Mouse (Mus musculus) intestine, postnatal 0 days (tissue): ENCODE data around the gene Pbx4. TPM values are rescaled to one million over a fixed set of nuclear protein-coding genes. Genes with fewer than 3 reads are reported as not detected.

ENCODE experiments used
- ATAC-seq: fragments of 200-750 bp; cut with Nextera tagmentation; 2 replicates; pipeline ENCODE4 v1.8.0; 2017; ENCODE audit warnings: mild to moderate bottlenecking, moderate TSS enrichment, moderate library complexity
- H3K27ac ChIP-seq: fragments of 300-500 bp; sonication (generic); 2 replicates; pipeline ENCODE4 v1.5.1; 2014; ENCODE audit warnings: mild to moderate bottlenecking, low read depth, low read length, moderate library complexity
- H3K27me3 ChIP-seq: fragments of 300-500 bp; sonication (generic); replicated peaks from 2 replicates; pipeline ENCODE4 v1.6.1; 2014; ENCODE audit warnings: low read length, mixed read lengths; ENCODE audit not compliant: control insufficient read depth, insufficient read depth
- H3K36me3 ChIP-seq: fragments of 300-500 bp; sonication (generic); 2 replicates; pipeline ENCODE4 v1.6.1; 2014; ENCODE audit warnings: mild to moderate bottlenecking, moderate library complexity; ENCODE audit not compliant: control insufficient read depth, insufficient read depth
- H3K4me1 ChIP-seq: fragments of 300-500 bp; sonication (generic); replicated peaks from 2 replicates; pipeline ENCODE4 v1.6.1; 2014; ENCODE audit warnings: antibody characterized with exemption, low read length, mixed read lengths; ENCODE audit not compliant: control insufficient read depth, insufficient read depth
- H3K4me2 ChIP-seq: fragments of 300-500 bp; sonication (generic); replicated peaks from 2 replicates; pipeline ENCODE4 v1.6.1; 2014; ENCODE audit warnings: low read depth, mild to moderate bottlenecking, moderate library complexity
- H3K4me3 ChIP-seq: fragments of 300-500 bp; sonication (generic); 2 replicates; pipeline ENCODE4 v1.5.1; 2014; ENCODE audit warnings: low read depth, low read length
- H3K9ac ChIP-seq: fragments of 300-500 bp; sonication (generic); 2 replicates; pipeline ENCODE4 v1.6.1; 2014; ENCODE audit warnings: mild to moderate bottlenecking, low read depth, low read length
- H3K9me3 ChIP-seq: fragments of 300-500 bp; sonication (generic); 2 replicates; pipeline ENCODE4 v1.6.1; 2016; ENCODE audit warnings: mixed run types; ENCODE audit not compliant: control insufficient read depth
- CTCF ChIP-seq: sonication (generic); IDR thresholded peaks from 2 replicates; pipeline ENCODE4 v1.5.1; 2016; ENCODE audit warnings: low read depth, mild to moderate bottlenecking, control low read depth, antibody characterized with exemption, moderate library complexity
- WGBS: fragments of 180-500 bp; shearing (Covaris S2); extraction: QIAGEN DNeasy Blood & Tissue Kit; methylation state at CpG from one replicate; pipeline ENCODE4 v1.1.7; 2014; 5-methylcytosine and 5-hydroxymethylcytosine counted together
- polyA plus RNA-seq: library from polyadenylated mRNA; unstranded; fragments of >200 nt; fragmentation: Nextera tagmentation; extraction: Ambion mirVana; gene quantifications from 2 replicates; pipeline ENCODE4 v1.2.1, GENCODE M21; 2015

Gene Pbx4
- polyA plus RNA-seq, 1 experiment from 2014 or later = 2.7 TPM

DNA sequence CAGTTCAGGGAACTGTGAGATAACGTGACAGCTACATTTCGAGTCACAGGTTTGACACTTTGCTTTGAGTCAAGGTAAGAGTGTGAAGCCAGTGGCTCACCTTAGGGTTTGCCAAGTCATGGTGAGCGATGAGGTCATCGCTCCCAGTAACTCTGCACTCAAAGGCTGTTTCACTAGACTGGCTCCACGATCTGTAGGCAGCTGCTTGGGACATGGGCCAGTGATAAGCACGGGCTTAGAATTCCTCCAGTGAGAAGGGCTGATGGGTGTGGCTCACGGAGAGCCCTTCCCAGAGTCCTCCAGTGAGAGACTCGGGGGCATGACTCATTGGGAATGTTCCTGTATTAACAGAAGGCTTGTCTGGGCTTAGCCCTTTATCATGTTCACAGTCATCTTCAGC is 16.7 kb downstream of the Pbx4 start:
- H3K27ac ChIP-seq = no peak overlapping the region
- TF ChIP-seq CTCF = no peak

DNA sequence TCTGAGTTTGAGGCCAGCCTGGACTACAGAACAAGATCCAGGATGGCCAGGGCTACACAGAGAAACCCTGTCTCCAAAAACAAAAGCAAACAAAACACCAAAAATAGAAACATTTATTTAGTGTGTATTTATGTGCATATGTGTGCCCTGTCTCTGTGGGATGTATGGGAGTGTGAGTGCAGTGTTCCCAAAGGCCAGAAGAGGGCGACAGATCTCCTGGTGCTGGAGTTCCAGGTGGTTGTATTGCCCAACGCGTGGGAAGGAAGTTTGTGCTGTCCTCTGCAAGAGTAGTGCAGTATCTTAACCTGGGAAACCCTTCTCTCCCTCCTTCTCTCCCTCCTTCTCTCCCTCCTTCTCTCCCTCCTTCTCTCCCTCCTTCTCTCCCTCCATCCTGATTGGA is 17.6 kb downstream of the Pbx4 start:
- no peak overlapping the region for H3K4me3 ChIP-seq
- peak; percentile 67 for TF ChIP-seq CTCF
- H3K36me3 ChIP-seq = no peaks in the 10 kb centered on the region
- no peaks in the 10 kb centered on the region for H3K4me1 ChIP-seq
- no peaks in the 10 kb centered on the region for H3K9me3 ChIP-seq
- no peak overlapping the region for H3K9ac ChIP-seq
- no peak overlapping the region for H3K27ac ChIP-seq
- ATAC-seq = no peak
- no peaks in the 10 kb centered on the region for H3K27me3 ChIP-seq
- WGBS = 44% methylated on average over 3 of the region's 3 CpGs
- no peak overlapping the region for H3K4me2 ChIP-seq

More for the DNA sequence above, 16.7 kb downstream of the Pbx4 start:
- H3K27me3 ChIP-seq = no peaks in the 10 kb centered on the region
- H3K36me3 ChIP-seq = no peaks in the 10 kb centered on the region
- WGBS = 49% methylated on average over 8 of the region's 8 CpGs
- ATAC-seq = peak; percentile 93
- H3K4me3 ChIP-seq = no peak overlapping the region
- H3K4me2 ChIP-seq = no peak overlapping the region
- no peaks in the 10 kb centered on the region for H3K4me1 ChIP-seq
- no peaks in the 10 kb centered on the region for H3K9me3 ChIP-seq
- no peak overlapping the region for H3K9ac ChIP-seq

DNA sequence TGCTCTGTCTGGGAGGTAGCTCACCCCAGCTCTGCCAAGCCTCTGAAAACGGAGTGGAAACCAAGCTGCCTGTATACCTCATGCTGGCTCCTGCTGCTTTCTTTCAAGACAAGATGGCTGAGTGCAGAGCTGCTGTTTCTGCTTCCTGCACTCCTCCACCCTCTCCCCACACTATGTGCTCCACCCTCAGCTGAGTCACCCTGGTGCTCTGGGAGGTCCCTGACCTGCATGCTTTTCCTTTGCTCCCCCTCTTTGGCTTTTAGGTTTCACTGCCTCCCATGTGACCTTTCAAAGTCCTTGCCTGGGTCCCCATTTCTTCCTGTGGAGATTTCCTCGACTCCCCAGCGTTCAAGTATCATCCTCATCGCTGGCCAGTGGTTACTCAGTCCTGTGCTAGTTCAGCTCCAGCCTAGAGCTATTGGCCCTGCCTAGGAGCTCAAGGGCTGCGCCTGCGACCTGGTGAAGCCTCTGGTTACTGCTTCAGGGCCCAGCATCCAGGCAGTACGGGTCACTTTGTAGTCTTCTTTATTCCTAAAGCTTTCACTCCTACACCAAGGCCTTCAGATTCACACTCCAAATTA is 18.7 kb downstream of the Pbx4 start:
- no peaks in the 10 kb centered on the region for H3K27me3 ChIP-seq
- 76% methylated on average over 7 of the region's 7 CpGs for WGBS

DNA sequence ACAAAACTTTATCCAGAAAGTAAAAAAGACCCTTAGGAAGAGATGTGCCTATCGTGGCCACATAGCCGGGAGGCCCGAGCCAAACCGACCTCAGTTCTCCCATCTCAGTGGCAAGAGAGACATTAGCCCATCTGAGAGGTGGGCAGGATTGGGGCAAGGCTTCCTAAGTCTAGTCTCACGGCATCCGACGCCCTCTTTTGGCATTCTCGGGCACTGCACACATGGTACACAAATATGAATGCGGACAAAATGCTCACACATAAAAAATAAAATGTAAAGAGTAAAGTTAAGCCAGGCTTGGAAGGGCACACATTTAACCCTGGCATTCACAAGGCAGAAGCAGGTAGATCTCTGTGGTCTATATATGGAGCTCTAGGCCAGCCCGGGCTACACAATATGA is 21.6 kb downstream of the Pbx4 start:
- no peaks in the 10 kb centered on the region for H3K36me3 ChIP-seq
- H3K9me3 ChIP-seq = no peaks in the 10 kb centered on the region
- 91% methylated on average over 10 of the region's 10 CpGs for WGBS
- H3K4me2 ChIP-seq = no peak overlapping the region
- H3K4me3 ChIP-seq = no peak overlapping the region
- no peaks in the 10 kb centered on the region for H3K27me3 ChIP-seq
- no peak overlapping the region for H3K9ac ChIP-seq
- no peak for ATAC-seq
- H3K4me1 ChIP-seq = no peaks in the 10 kb centered on the region
- no peak for TF ChIP-seq CTCF
- no peak overlapping the region for H3K27ac ChIP-seq

More for the DNA sequence above, 18.7 kb downstream of the Pbx4 start:
- H3K4me1 ChIP-seq = no peaks in the 10 kb centered on the region
- no peaks in the 10 kb centered on the region for H3K9me3 ChIP-seq
- H3K4me2 ChIP-seq = no peak overlapping the region
- no peak overlapping the region for H3K27ac ChIP-seq
- no peak for TF ChIP-seq CTCF
- no peak overlapping the region for H3K9ac ChIP-seq
- no peak overlapping the region for H3K4me3 ChIP-seq
- ATAC-seq = no peak
- no peaks in the 10 kb centered on the region for H3K36me3 ChIP-seq

DNA sequence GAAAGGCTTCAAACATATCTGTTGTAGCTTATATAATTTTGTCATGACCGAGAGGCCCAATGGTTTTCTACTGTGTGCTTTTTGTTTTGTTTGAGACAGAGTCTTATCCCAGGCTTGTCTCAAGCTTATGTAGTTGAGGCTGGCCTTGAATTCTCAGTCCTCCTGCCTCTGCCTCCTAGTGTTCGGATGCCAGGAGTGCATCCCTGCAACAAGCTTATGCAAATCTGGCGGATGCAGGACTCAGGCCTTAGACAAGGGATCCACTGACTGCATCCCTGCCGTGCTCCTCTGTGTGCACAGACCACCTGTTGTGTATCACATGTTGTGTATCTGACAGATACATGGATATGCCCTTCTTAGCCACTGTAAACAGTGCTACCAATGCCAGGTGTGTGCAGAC is 28.5 kb downstream of the Pbx4 start:
- WGBS = 62% methylated on average over 4 of the region's 4 CpGs
- no peaks in the 10 kb centered on the region for H3K27me3 ChIP-seq
- no peak overlapping the region for H3K4me3 ChIP-seq

DNA sequence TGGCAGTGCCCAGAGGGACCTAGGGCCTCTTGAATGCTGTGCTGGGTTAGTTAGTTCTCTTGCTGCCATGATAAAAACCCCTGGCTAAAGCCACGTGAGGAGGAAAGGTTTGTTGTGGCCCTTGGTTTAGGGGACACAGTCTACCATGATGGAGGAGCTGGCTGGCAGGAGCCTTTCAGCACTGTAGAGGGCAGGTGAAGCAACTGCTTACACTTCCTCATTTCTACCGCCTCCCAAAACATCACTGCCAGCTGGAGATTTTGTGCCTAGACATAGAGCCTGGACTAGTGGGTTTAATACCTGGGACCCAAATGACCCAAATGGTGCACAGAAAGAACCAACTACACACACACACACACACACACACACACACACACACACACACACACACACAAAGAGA is 29.0 kb downstream of the Pbx4 start:
- Histone ChIP-seq H3K4me3 (no peak overlapping the region), H3K9ac (no peak overlapping the region), H3K27me3 (no peaks in the 10 kb centered on the region), H3K4me1 (no peaks in the 10 kb centered on the region), H3K36me3 (no peaks in the 10 kb centered on the region), H3K4me2 (no peak overlapping the region), H3K9me3 (no peaks in the 10 kb centered on the region), H3K27ac (no peak overlapping the region)
- no peak for TF ChIP-seq CTCF
- 71% methylated on average over 2 of the region's 2 CpGs for WGBS
- no peak for ATAC-seq

More for the DNA sequence above, 28.5 kb downstream of the Pbx4 start:
- H3K36me3 ChIP-seq = no peaks in the 10 kb centered on the region
- peak; percentile 60 for TF ChIP-seq CTCF
- no peaks in the 10 kb centered on the region for H3K9me3 ChIP-seq
- H3K9ac ChIP-seq = no peak overlapping the region
- no peak overlapping the region for H3K4me2 ChIP-seq
- no peak overlapping the region for H3K27ac ChIP-seq
- no peaks in the 10 kb centered on the region for H3K4me1 ChIP-seq
- ATAC-seq = no peak
